Mouse (Mus musculus): ENCODE results near the gene Kcnip2. TPM values are rescaled to one million over a fixed set of nuclear protein-coding genes. Genes with fewer than 3 reads are reported as not detected.
A peak's percentile ranks its signal among the peaks of the same experiment; 100 is the strongest.

The Kcnip2 gene
- polyA plus RNA-seq, 1 experiment from 2014 or later: 1.9 TPM

DNA sequence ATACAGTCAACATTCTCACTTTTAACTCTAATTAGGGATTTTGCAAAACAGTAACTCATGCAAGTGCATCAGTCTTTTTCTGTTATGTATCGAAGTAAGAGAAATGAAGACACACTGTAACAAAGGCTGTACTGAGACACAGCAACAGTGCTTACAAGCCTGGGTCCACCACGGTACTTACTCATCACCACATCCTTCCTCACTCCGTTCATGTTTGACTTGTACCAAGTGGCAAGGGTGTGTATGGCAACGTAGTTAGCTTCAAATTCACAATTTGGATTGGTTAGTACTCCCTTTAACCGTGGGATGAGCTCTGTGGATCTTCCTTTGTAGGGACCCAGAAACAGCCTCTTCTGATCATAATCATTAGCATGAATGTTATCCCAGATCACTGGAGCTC is 44.4 kb downstream of the Kcnip2 start:
- Histone ChIP-seq H3K9ac (ENCODE audit: low read length) (no peak overlapping the region), H3K36me3 (ENCODE audit: control insufficient read depth, insufficient read depth, low read length) (peaks cover 68% of the 10 kb centered on the region), H3K27me3 (ENCODE audit: control insufficient read depth, insufficient read depth, low read depth, low read length) (no peaks in the 10 kb centered on the region), H3K4me3 (ENCODE audit: low read length) (no peak overlapping the region), H3K27ac (ENCODE audit: low read length) (no peak overlapping the region), H3K4me2 (ENCODE audit: low read depth, low read length) (no peak overlapping the region), H3K4me1 (replicated peaks; ENCODE audit: control insufficient read depth, insufficient read depth, low read length) (no peaks in the 10 kb centered on the region), H3K9me3 (ENCODE audit: control insufficient read depth, low read length) (no peaks in the 10 kb centered on the region)
- 88% methylated on average over 5 of the region's 5 CpGs for WGBS
- ATAC-seq (ENCODE audit: low read depth): no peak

DNA sequence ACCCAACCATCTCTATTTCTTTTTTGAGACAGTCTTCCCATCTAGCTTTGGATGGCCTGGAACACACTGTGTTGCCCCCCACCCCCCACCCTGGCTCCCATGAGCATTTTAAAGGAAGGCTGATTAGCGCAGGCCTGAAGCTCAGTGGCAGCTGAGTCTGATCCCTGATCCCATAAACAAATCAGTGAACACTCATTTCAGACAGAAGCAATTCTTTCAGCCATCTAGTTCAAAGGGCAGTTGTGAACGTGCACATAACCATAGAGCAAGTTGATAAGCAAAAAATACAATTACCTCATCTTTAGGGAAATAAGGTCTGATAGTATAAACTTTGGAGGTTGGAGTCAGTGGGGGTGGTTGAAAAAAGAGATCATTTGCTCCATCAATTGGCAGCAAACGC is 55.1 kb downstream of the Kcnip2 start:
- Histone ChIP-seq H3K27ac (ENCODE audit: low read length) (no peak overlapping the region), H3K4me3 (ENCODE audit: low read length) (no peak overlapping the region), H3K36me3 (ENCODE audit: control insufficient read depth, insufficient read depth, low read length) (peaks cover 64% of the 10 kb centered on the region), H3K9ac (ENCODE audit: low read length) (no peak overlapping the region), H3K4me1 (replicated peaks; ENCODE audit: control insufficient read depth, insufficient read depth, low read length) (0 out of 2 replicates have a peak, but pooled peaks cover 3% of the 10 kb centered on the region), H3K4me2 (ENCODE audit: low read depth, low read length) (no peak overlapping the region), H3K9me3 (ENCODE audit: control insufficient read depth, low read length) (no peaks in the 10 kb centered on the region), H3K27me3 (ENCODE audit: control insufficient read depth, insufficient read depth, low read depth, low read length) (no peaks in the 10 kb centered on the region)
- 58% methylated on average over 3 of the region's 3 CpGs for WGBS
- no peak for ATAC-seq (ENCODE audit: low read depth)

DNA sequence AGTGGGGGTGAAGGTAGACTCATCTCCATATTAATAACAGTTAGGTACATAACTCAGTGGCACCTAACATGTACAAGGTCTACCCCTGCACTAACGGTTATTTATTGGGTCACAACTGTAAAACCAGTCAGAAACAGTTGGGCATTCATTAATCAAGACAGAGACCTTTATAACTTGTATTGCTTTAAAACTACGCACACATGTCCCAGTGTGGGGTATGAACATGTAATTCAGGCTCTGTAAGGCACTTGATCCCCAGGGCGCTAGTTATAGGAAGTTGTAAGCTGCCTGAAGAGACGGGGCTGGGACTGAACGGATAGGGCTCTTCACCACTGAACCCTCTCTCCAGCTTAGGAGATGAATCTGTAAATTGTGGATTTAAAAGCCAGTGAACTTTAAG is 57.2 kb downstream of the Kcnip2 start:
- no peak overlapping the region for H3K4me2 ChIP-seq (ENCODE audit: low read depth, low read length)
- H3K27ac ChIP-seq (ENCODE audit: low read length): no peak overlapping the region
- H3K4me1 ChIP-seq (replicated peaks; ENCODE audit: control insufficient read depth, insufficient read depth, low read length): 0 out of 2 replicates have a peak, but pooled peaks cover 3% of the 10 kb centered on the region
- ATAC-seq (ENCODE audit: low read depth): no peak
- H3K9ac ChIP-seq (ENCODE audit: low read length): no peak overlapping the region
- H3K36me3 ChIP-seq (ENCODE audit: control insufficient read depth, insufficient read depth, low read length): peaks cover 73% of the 10 kb centered on the region
- H3K4me3 ChIP-seq (ENCODE audit: low read length): no peak overlapping the region
- H3K27me3 ChIP-seq (ENCODE audit: control insufficient read depth, insufficient read depth, low read depth, low read length): no peaks in the 10 kb centered on the region
- WGBS: 92% methylated on average over 5 of the region's 5 CpGs
- no peaks in the 10 kb centered on the region for H3K9me3 ChIP-seq (ENCODE audit: control insufficient read depth, low read length)

DNA sequence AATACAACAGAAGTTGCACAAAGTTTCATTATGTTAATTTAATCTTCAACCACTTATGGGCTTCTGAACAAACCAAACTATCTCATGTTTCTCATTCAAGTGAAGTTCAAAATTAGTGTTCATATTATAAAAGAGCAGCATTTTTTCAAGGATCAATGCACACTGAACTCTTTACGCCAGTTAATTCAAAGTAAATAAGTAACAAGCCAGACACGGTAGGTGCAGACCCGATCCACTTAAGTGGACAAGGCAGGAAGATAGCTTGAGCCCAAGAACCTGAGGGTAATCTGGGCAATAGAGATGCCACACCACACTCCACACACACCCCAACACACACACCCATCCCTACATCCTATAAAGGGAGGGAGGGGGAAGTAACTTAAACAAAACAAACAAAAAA is 62.3 kb downstream of the Kcnip2 start:
- no peak overlapping the region for H3K9ac ChIP-seq (ENCODE audit: low read length)
- H3K4me3 ChIP-seq (ENCODE audit: low read length): no peak overlapping the region
- H3K36me3 ChIP-seq (ENCODE audit: control insufficient read depth, insufficient read depth, low read length): peaks cover 54% of the 10 kb centered on the region
- 90% methylated on average over 3 of the region's 3 CpGs for WGBS
- no peak overlapping the region for H3K27ac ChIP-seq (ENCODE audit: low read length)
- H3K9me3 ChIP-seq (ENCODE audit: control insufficient read depth, low read length): no peaks in the 10 kb centered on the region
- ATAC-seq (ENCODE audit: low read depth): no peak
- H3K4me1 ChIP-seq (replicated peaks; ENCODE audit: control insufficient read depth, insufficient read depth, low read length): peaks cover 7% of the 10 kb centered on the region
- no peak overlapping the region for H3K4me2 ChIP-seq (ENCODE audit: low read depth, low read length)
- H3K27me3 ChIP-seq (ENCODE audit: control insufficient read depth, insufficient read depth, low read depth, low read length): no peaks in the 10 kb centered on the region

DNA sequence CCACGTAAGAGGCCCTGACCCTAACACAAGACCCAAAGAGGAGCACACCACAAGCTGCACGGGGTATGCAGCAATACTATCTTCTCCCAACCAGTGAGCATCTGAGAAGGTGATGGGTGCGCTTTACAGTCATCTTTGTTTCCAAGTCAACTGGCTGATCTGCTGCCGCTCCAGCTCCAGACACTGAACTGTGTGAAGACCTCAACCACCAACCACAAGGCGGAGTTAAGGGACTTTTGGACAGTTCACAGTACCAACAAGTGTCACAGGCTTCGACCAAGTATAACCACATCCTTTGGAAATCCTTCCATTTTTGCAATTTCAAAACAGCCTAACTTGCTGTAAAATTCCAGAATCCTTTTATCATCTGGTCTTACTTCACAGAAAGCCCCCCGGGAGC is 64.0 kb downstream of the Kcnip2 start:
- WGBS: 89% methylated on average over 7 of the region's 7 CpGs
- H3K27ac ChIP-seq (ENCODE audit: low read length): no peak overlapping the region

DNA sequence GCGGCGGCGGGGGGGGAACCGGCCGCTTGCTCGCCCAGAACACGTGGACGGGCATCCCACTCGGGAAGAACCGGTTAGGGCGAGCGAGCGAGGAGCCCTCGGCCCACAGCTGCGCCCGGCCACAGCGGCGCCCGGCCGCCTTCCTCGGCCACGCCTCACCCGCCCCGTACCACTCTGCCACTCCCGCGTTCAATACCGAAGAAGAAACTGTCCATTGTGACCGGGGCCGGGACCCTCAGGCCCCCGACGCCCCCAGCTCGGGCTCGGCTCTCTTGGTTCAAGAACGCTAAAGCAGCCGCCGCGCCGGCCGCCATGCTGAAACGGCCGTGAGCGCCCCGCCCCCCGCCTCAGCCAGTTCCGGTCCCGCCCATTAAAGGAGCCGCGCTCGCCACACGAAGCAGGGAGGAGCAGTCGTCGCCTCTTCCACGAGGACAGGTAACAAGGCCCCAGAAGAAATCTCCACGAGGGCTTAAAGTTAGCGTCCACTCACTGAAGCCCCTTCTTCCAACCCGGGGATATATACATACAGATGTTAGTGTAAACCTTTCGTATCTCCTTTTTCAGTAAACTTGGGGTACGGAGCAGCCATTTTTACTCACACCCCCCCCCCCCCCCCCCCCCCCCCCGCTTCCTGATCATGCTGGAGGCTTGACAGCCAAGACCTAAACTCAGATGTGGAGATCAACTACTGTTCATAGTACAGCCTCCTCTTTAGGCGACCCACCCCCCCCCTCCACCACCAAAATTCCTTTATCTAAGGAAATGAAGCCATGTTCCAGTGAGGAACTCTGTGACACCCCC is 66.4 kb downstream of the Kcnip2 start, which contains the start of gene Npm3:
Gene Npm3 (minus strand): TSS at position 349 of the 801 bp plus-strand sequence.
- peaks cover 22% of the 10 kb centered on the region for H3K36me3 ChIP-seq (ENCODE audit: control insufficient read depth, insufficient read depth, low read length)
- WGBS: under 1% methylated on average over 54 of the region's 60 CpGs
- H3K4me2 ChIP-seq (ENCODE audit: low read depth, low read length): peak within 1 kb of the TSS; percentile 91
- no peaks in the 10 kb centered on the region for H3K9me3 ChIP-seq (ENCODE audit: control insufficient read depth, low read length)
- ATAC-seq (ENCODE audit: low read depth): peak; percentile 85
- H3K27ac ChIP-seq (ENCODE audit: low read length): no peak within 1 kb of the TSS
- H3K4me1 ChIP-seq (replicated peaks; ENCODE audit: control insufficient read depth, insufficient read depth, low read length): peaks cover 20% of the 10 kb centered on the region
- peaks cover 20% of the 10 kb centered on the region for H3K27me3 ChIP-seq (ENCODE audit: control insufficient read depth, insufficient read depth, low read depth, low read length)
- H3K4me3 ChIP-seq (ENCODE audit: low read length): peak within 1 kb of the TSS; percentile 61
- peak within 1 kb of the TSS; percentile 74 for H3K9ac ChIP-seq (ENCODE audit: low read length)

More for the DNA sequence above, 64.0 kb downstream of the Kcnip2 start:
- Histone ChIP-seq H3K27me3 (ENCODE audit: control insufficient read depth, insufficient read depth, low read depth, low read length) (no peaks in the 10 kb centered on the region), H3K4me2 (ENCODE audit: low read depth, low read length) (no peak overlapping the region), H3K4me1 (replicated peaks; ENCODE audit: control insufficient read depth, insufficient read depth, low read length) (peaks cover 11% of the 10 kb centered on the region), H3K9me3 (ENCODE audit: control insufficient read depth, low read length) (no peaks in the 10 kb centered on the region), H3K9ac (ENCODE audit: low read length) (no peak overlapping the region), H3K36me3 (ENCODE audit: control insufficient read depth, insufficient read depth, low read length) (peaks cover 40% of the 10 kb centered on the region), H3K4me3 (ENCODE audit: low read length) (no peak overlapping the region)
- no peak for ATAC-seq (ENCODE audit: low read depth)

DNA sequence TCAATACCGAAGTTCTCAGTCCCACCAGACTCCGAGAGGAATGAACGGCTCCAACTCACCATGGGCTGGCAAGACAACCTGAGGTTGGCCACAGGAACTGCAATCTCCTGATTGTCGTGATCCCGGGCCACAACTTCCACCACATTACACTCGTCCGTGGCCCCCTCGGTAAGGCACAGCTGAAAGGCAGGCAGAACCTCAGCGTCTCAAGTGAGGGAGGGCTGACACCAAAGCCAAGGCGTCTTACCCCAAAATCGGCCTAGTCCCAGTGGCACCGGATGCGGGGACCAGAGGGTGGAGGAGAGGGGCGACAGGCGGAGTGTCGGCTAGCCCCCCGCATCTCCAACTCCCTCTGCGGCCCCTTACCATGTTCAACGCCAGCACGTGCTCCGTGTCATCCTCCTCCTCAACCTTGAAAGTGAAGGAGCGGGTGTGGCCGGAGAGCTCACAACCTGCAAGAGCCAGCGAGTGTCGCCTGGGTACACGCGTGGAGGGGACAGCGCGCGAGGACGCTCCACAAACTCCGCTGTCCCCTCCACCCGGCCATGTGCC is 67.1 kb downstream of the Kcnip2 start:
- Histone ChIP-seq H3K36me3 (ENCODE audit: control insufficient read depth, insufficient read depth, low read length) (peaks cover 16% of the 10 kb centered on the region), H3K4me3 (ENCODE audit: low read length) (peak overlapping the region; percentile 61), H3K27ac (ENCODE audit: low read length) (no peak overlapping the region), H3K4me2 (ENCODE audit: low read depth, low read length) (peak overlapping the region; percentile 91), H3K4me1 (replicated peaks; ENCODE audit: control insufficient read depth, insufficient read depth, low read length) (peaks cover 20% of the 10 kb centered on the region), H3K9ac (ENCODE audit: low read length) (peak overlapping the region; percentile 74), H3K27me3 (ENCODE audit: control insufficient read depth, insufficient read depth, low read depth, low read length) (peaks cover 27% of the 10 kb centered on the region), H3K9me3 (ENCODE audit: control insufficient read depth, low read length) (no peaks in the 10 kb centered on the region)
- WGBS: under 1% methylated on average over 33 of the region's 33 CpGs
- ATAC-seq (ENCODE audit: low read depth): peak; percentile 2; the same call in 1 of the 2 replicates

DNA sequence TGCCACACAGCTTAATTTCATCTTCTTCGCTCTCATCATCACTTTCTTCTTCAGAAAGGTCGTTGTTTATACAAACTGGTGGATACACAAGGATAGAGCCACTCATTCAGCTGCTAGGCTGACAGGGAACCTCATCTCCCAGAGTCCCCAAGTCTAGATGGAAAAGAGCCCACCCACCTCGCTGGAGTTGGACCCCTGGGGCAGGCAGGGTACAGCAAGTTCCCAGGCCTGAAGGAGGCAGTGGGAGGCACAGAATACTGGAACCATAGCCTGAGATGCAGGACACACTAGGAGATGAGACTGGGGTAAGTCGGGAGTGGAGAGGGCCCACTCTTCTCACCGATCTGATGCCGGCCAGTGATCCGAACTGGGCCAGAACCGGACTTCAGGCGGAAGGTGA is 67.7 kb downstream of the Kcnip2 start:
- peak overlapping the region; percentile 91 for H3K4me2 ChIP-seq (ENCODE audit: low read depth, low read length)
- peak overlapping the region; percentile 61 for H3K4me3 ChIP-seq (ENCODE audit: low read length)
- ATAC-seq (ENCODE audit: low read depth): no peak
- WGBS: 33% methylated on average over 9 of the region's 9 CpGs
- H3K27me3 ChIP-seq (ENCODE audit: control insufficient read depth, insufficient read depth, low read depth, low read length): peaks cover 32% of the 10 kb centered on the region
- peak overlapping the region; percentile 74 for H3K9ac ChIP-seq (ENCODE audit: low read length)
- no peaks in the 10 kb centered on the region for H3K9me3 ChIP-seq (ENCODE audit: control insufficient read depth, low read length)
- H3K27ac ChIP-seq (ENCODE audit: low read length): no peak overlapping the region
- H3K36me3 ChIP-seq (ENCODE audit: control insufficient read depth, insufficient read depth, low read length): peaks cover 13% of the 10 kb centered on the region
- H3K4me1 ChIP-seq (replicated peaks; ENCODE audit: control insufficient read depth, insufficient read depth, low read length): peaks cover 20% of the 10 kb centered on the region

DNA sequence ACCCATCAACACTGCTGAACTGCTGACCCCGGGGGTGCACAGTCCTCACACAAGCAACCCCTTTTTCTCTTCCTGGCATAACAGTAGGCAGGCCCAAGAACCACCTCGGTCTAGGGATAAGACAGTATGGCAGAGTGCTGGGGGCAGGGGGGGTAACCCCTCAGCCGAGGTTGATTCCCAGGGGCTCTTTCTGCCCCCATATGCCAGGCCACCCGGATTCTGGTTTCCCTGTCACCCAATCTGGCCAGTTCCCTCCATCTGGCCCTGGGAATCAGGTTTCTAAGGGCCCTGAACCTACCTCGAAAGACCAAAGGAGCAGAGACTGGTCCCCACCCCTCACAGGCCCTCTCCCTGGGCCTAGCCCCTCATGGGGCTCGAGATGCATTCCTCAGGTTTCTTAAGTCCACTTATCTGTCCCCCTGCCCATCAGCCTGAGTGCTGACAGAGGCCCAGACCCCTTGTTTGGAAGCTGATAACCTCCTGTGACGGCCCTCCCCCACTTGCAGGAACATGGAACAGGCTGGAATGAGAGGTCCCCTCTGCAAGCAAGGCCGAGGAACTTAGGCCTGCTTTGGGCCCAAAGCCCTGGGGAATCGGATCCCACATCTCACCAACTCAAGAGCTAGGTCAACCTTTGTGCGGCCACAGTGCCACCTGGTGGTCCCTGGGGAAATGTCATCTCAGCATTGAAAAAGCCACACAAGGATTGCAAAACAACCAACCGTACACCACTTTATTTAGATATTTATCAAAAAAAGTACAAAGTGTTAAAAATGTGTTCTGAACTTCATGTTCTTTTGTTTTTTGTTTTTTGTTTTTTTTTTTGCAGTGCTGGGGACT is 68.6 kb downstream of the Kcnip2 start:
- H3K4me1 ChIP-seq (replicated peaks; ENCODE audit: control insufficient read depth, insufficient read depth, low read length): peaks cover 27% of the 10 kb centered on the region
- no peak overlapping the region for H3K27ac ChIP-seq (ENCODE audit: low read length)
- 10% methylated on average over 11 of the region's 11 CpGs for WGBS

More for the DNA sequence above, 68.6 kb downstream of the Kcnip2 start:
- no peak overlapping the region for H3K4me2 ChIP-seq (ENCODE audit: low read depth, low read length)
- peaks cover 5% of the 10 kb centered on the region for H3K36me3 ChIP-seq (ENCODE audit: control insufficient read depth, insufficient read depth, low read length)
- peaks cover 42% of the 10 kb centered on the region for H3K27me3 ChIP-seq (ENCODE audit: control insufficient read depth, insufficient read depth, low read depth, low read length)
- ATAC-seq (ENCODE audit: low read depth): peak; percentile 30; the same call in 1 of the 2 replicates
- no peak overlapping the region for H3K4me3 ChIP-seq (ENCODE audit: low read length)
- no peaks in the 10 kb centered on the region for H3K9me3 ChIP-seq (ENCODE audit: control insufficient read depth, low read length)
- peak overlapping the region; percentile 48 for H3K9ac ChIP-seq (ENCODE audit: low read length)

All from lung, embryonic 16.5 days (tissue).